Mouse (Mus musculus) monocyte, adult 2 months (primary cell): ENCODE data around the gene Afmid.

ENCODE experiments used
- DNase-seq, 2 experiments: peaks; one replicate each; pipeline ENCODE4 v3.0.0; 2022; ENCODE audit warnings: low spot score in 2 of 2, low read depth in 1 of 2

Afmid gene

GRCm38 (mm10) chr11:117877917-117878745 lies 52.4 kb downstream of the Afmid start:
- no peak for DNase-seq

GRCm38 (mm10) chr11:117878892-117879291 lies 53.2 kb downstream of the Afmid start:
- peak in 1 of 2 experiments; percentile 29 for DNase-seq

- DNase-seq, result no peak
These were observed 54.0 kb downstream of the Afmid start for GRCm38 (mm10) chr11:117879676-117880075.

- DNase-seq, result no peak
These were observed 54.7 kb downstream of the Afmid start for GRCm38 (mm10) chr11:117880336-117880976.

GRCm38 (mm10) chr11:117880977-117881358 lies 55.2 kb downstream of the Afmid start:
- DNase-seq, result no peak

GRCm38 (mm10) chr11:117881787-117882186 lies 56.1 kb downstream of the Afmid start:
- no peak for DNase-seq

- no peak for DNase-seq
These were observed 56.5 kb downstream of the Afmid start for GRCm38 (mm10) chr11:117882208-117882607.

GRCm38 (mm10) chr11:117886000-117886399 lies 60.3 kb downstream of the Afmid start:
- no peak for DNase-seq

GRCm38 (mm10) chr11:117888168-117888852 lies 62.6 kb downstream of the Afmid start:
- DNase-seq, result no peak

- no peak for DNase-seq
These were observed 63.4 kb downstream of the Afmid start for GRCm38 (mm10) chr11:117888853-117889822.
